Comparison of ENCODE assay signal across 25 mouse cellular contexts in the genomic region with DNA sequence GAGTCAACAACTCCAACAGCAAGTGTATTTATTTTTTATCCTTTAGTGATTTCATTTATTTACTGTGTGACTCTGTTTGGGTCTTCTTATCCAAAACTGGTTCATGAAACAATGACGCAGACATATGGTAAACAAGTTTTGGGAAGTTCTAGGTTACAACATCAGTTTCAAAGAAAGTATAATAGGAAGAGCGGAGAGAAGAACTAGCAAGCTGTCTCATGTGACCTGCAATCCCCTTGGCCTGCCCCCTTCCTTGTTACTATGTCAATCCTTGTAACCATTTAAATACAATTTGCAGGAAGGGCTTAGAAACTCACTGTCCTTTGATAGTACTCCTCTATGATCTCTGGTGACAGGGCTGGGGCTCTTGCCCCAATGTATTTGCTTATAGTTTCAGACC. TPM values are rescaled to one million over a fixed set of nuclear protein-coding genes. Genes with fewer than 3 reads are reported as not detected.
A peak's percentile ranks its signal among the peaks of the same experiment; 100 is the strongest.
DNase-seq lines count a peak whose midpoint lies in the region; ATAC-seq and TF ChIP-seq lines count a peak whose summit lies in the region.
"Had no signal": no experiment of that assay in that cellular context is flagged by ENCODE, and none has a peak within 500 bp of the region (broad histone marks: within the 10 kb centered on the region; RNA-seq: fewer than 3 reads in every experiment).

No protein-coding gene starts in this region.

- no peak for ATAC-seq in lung, postnatal 0 days
- peak; percentile 71 for ATAC-seq in monocyte, adult 5-6 weeks (replicated peaks; ENCODE audit: insufficient number of reproducible peaks, low FRiP score, low TSS enrichment, poor library complexity, severe bottlenecking)
- ATAC-seq: forebrain, embryonic 14.5 days had no signal

- no peak overlapping the region for H3K27ac ChIP-seq in lung, postnatal 0 days (ENCODE audit: low read length)
- peak overlapping the region; percentile 54 for H3K27ac ChIP-seq in macrophage
- H3K27ac ChIP-seq: embryonic facial prominence, embryonic 15.5 days; forebrain, embryonic 10.5 days; gastrocnemius, adult 2 months; heart, embryonic 15.5 days; hindbrain, embryonic 10.5 days; hindbrain, embryonic 14.5 days had no signal

- no peaks in the 10 kb centered on the region for H3K36me3 ChIP-seq in lung, postnatal 0 days (ENCODE audit: insufficient read depth, low read length)
- no peaks in the 10 kb centered on the region for H3K36me3 ChIP-seq in macrophage (ENCODE audit: inconsistent target)
- H3K36me3 ChIP-seq: embryonic facial prominence, embryonic 15.5 days; forebrain, embryonic 10.5 days; heart, embryonic 15.5 days; hindbrain, embryonic 10.5 days had no signal

- H3K4me1 ChIP-seq in lung, postnatal 0 days (ENCODE audit: insufficient read depth, low read depth, low read length), result no peaks in the 10 kb centered on the region
- H3K4me1 ChIP-seq: embryonic facial prominence, embryonic 15.5 days; forebrain, embryonic 10.5 days; heart, embryonic 15.5 days had no signal

- TF ChIP-seq CTCF in lung, postnatal 0 days (IDR thresholded peaks at IDR 0.05), result no peak

- DNase-seq in lung, postnatal 0 days (ENCODE audit: low spot score), result peak; percentile 53
- DNase-seq in lung, postnatal 4 days, result no peak
- no peak for DNase-seq in adrenal gland, postnatal 10 days
- no peak for DNase-seq in thymus, postnatal 25 days
- DNase-seq: adrenal gland, adult 2 months; adrenal gland, postnatal 36 days; cerebellum, adult 11 months; cerebellum, adult 8-10 months; cerebellum, postnatal 14 days; embryo, embryonic 11 days; gastrocnemius, adult 2 months; gastrocnemius, postnatal 25 days; heart, adult 18-20 months; heart, postnatal 14 days had no signal

- no peak overlapping the region for H3K4me2 ChIP-seq in lung, postnatal 0 days (replicated peaks; ENCODE audit: low read depth, low read length)
- H3K4me2 ChIP-seq: embryonic facial prominence, embryonic 15.5 days; heart, embryonic 11.5 days; heart, embryonic 15.5 days; hindbrain, embryonic 14.5 days had no signal

- no peaks in the 10 kb centered on the region for H3K27me3 ChIP-seq in lung, postnatal 0 days (replicated peaks; ENCODE audit: insufficient read depth, low read length)
- H3K27me3 ChIP-seq: embryonic facial prominence, embryonic 15.5 days; heart, embryonic 15.5 days had no signal

- no peak overlapping the region for H3K9ac ChIP-seq in lung, postnatal 0 days (replicated peaks; ENCODE audit: low read depth)
- H3K9ac ChIP-seq: embryonic facial prominence, embryonic 15.5 days; heart, embryonic 15.5 days; hindbrain, embryonic 14.5 days had no signal

- no peaks in the 10 kb centered on the region for H3K9me3 ChIP-seq in lung, postnatal 0 days (ENCODE audit: low read length)
- H3K9me3 ChIP-seq: embryonic facial prominence, embryonic 15.5 days; forebrain, embryonic 10.5 days; heart, embryonic 15.5 days; hindbrain, embryonic 10.5 days had no signal

- WGBS in lung, postnatal 0 days, result 79% methylated on average over 2 of the region's 2 CpGs
- 16% methylated on average over 2 of the region's 2 CpGs for WGBS in macrophage (ENCODE audit: missing documents)

- H3K4me3 ChIP-seq in lung, postnatal 0 days (ENCODE audit: low read depth, low read length), result no peak overlapping the region
- H3K4me3 ChIP-seq in macrophage (ENCODE audit: inconsistent target), result no peak overlapping the region
- H3K4me3 ChIP-seq: embryonic facial prominence, embryonic 15.5 days; erythroblast, embryonic 14.5 days; forebrain, embryonic 10.5 days; gastrocnemius, adult 2 months; heart, embryonic 15.5 days; hindbrain, embryonic 10.5 days had no signal

- H3K79me2 ChIP-seq in macrophage (ENCODE audit: inconsistent target), result no peaks in the 10 kb centered on the region

- TF ChIP-seq EP300 in lung, postnatal 0 days (IDR thresholded peaks at IDR 0.05), result no peak

RNA-seq across cellular contexts. Expression of a gene that starts 10.2 kb away (rescaled TPM):
- polyA plus RNA-seq in lung, postnatal 0 days (2015; fragmentation: Nextera tagmentation; extraction: Ambion mirVana), result 19.1 and 24.8 TPM in 2 replicates
- total RNA-seq in macrophage (2018; cell fraction: chromatin; rRNA removed), result 1 to 10 TPM in 9 of 26 experiments, under 1 TPM in 4, not detected in 13; 0.60 to 7.2 (median 2.6) TPM
- 10 to 100 TPM in 1 of 26 experiments, 1 to 10 TPM in 9, under 1 TPM in 14, not detected in 2; 0.15 to 10.0 (median 0.81) TPM for total RNA-seq in macrophage (2018; cell fraction: cytosol; rRNA removed)
- 1 to 10 TPM in 16 of 26 experiments, under 1 TPM in 6, not detected in 4; 0.60 to 9.6 (median 1.6) TPM for total RNA-seq in macrophage (2018; cell fraction: nucleus; rRNA removed)
- 0.67 to 0.85 TPM in 2 of 3 replicates, not detected in the other for polyA plus RNA-seq in macrophage (2018)
- total RNA-seq in monocyte, adult 5-6 weeks (2017), result not detected in 3 replicates
- under 1 TPM; 0.48 TPM for total RNA-seq in adrenal gland, postnatal 10 days (2021)
- total RNA-seq: common myeloid progenitor, adult 5-6 weeks; gastrocnemius, adult 2 months; gastrocnemius, postnatal 25 days; heart, adult 18-20 months; heart, postnatal 14 days had no signal
- polyA plus RNA-seq: adrenal gland, adult 2 months; erythroblast, embryonic 14.5 days had no signal

RNA-seq across cellular contexts. Expression of a gene that starts 31.7 kb away (rescaled TPM):
- 78.5 and 80.6 TPM in 2 replicates for polyA plus RNA-seq in lung, postnatal 0 days (2015; fragmentation: Nextera tagmentation; extraction: Ambion mirVana)
- 10 to 100 TPM; 17.0 to 36.9 (median 32.0) TPM for total RNA-seq in macrophage (2018; cell fraction: chromatin; rRNA removed)
- 100 to 1,000 TPM in 13 of 26 experiments, 10 to 100 TPM in 13; 84.9 to 124 (median 101) TPM for total RNA-seq in macrophage (2018; cell fraction: cytosol; rRNA removed)
- 10 to 100 TPM; 25.7 to 55.9 (median 39.7) TPM for total RNA-seq in macrophage (2018; cell fraction: nucleus; rRNA removed)
- 93.6 to 122 TPM (median 107 TPM) in 3 replicates for polyA plus RNA-seq in macrophage (2018)
- 199 to 253 TPM (median 246 TPM) in 3 replicates for total RNA-seq in monocyte, adult 5-6 weeks (2017)
- 10 to 100 TPM; 60.0 to 65.2 TPM for total RNA-seq in adrenal gland, postnatal 10 days (2021)

RNA-seq across cellular contexts. Expression of a gene that starts 51.3 kb away (rescaled TPM):
- 15.5 and 16.7 TPM in 2 replicates for polyA plus RNA-seq in lung, postnatal 0 days (2015; fragmentation: Nextera tagmentation; extraction: Ambion mirVana)
- total RNA-seq in macrophage (2018; cell fraction: chromatin; rRNA removed), result 1 to 10 TPM in 25 of 26 experiments, under 1 TPM in 1; 0.96 to 8.4 (median 4.4) TPM
- total RNA-seq in macrophage (2018; cell fraction: cytosol; rRNA removed), result 10 to 100 TPM; 12.2 to 22.8 (median 18.1) TPM
- total RNA-seq in macrophage (2018; cell fraction: nucleus; rRNA removed), result 10 to 100 TPM in 24 of 26 experiments, 1 to 10 TPM in 2; 6.3 to 26.2 (median 15.8) TPM
- polyA plus RNA-seq in macrophage (2018), result 15.3 to 17.6 TPM (median 16.1 TPM) in 3 replicates
- total RNA-seq in monocyte, adult 5-6 weeks (2017), result 12.8 to 17.7 TPM (median 13.6 TPM) in 3 replicates
- 10 to 100 TPM; 15.5 to 16.9 TPM for total RNA-seq in adrenal gland, postnatal 10 days (2021)

RNA-seq across cellular contexts. Expression of a gene that starts 51.4 kb away (rescaled TPM):
- 14.8 and 15.7 TPM in 2 replicates for polyA plus RNA-seq in lung, postnatal 0 days (2015; fragmentation: Nextera tagmentation; extraction: Ambion mirVana)
- total RNA-seq in macrophage (2018; cell fraction: chromatin; rRNA removed), result 10 to 100 TPM in 4 of 26 experiments, 1 to 10 TPM in 20, under 1 TPM in 2; 0.99 to 16.4 (median 4.1) TPM
- total RNA-seq in macrophage (2018; cell fraction: cytosol; rRNA removed), result 10 to 100 TPM in 19 of 26 experiments, 1 to 10 TPM in 7; 5.4 to 16.0 (median 12.1) TPM
- total RNA-seq in macrophage (2018; cell fraction: nucleus; rRNA removed), result 10 to 100 TPM in 8 of 26 experiments, 1 to 10 TPM in 18; 1.8 to 19.6 (median 6.7) TPM
- polyA plus RNA-seq in macrophage (2018), result 9.8 to 11.4 TPM (median 10.7 TPM) in 3 replicates
- 8.3 to 19.9 TPM (median 8.3 TPM) in 3 replicates for total RNA-seq in monocyte, adult 5-6 weeks (2017)
- 1 to 10 TPM; 7.1 to 9.5 TPM for total RNA-seq in adrenal gland, postnatal 10 days (2021)
- polyA plus RNA-seq: erythroblast, embryonic 14.5 days had no signal
